Mouse (Mus musculus) ES-E14 (cell line): ENCODE data around the gene Aoc3. TPM values are rescaled to one million over a fixed set of nuclear protein-coding genes. Genes with fewer than 3 reads are reported as not detected.

Experiments used
- DNase-seq: peaks from one replicate; pipeline ENCODE4 v3.0.0-alpha.2; 2013; ENCODE audit warnings: low read depth, low spot score
- H3K27ac ChIP-seq: 2 replicates; pipeline ENCODE4 v1.5.1; 2012; ENCODE audit warnings: low read depth, mild to moderate bottlenecking, low read length, moderate library complexity, mixed read lengths; ENCODE audit not compliant: poor library complexity, insufficient read depth, severe bottlenecking
- H3K36me3 ChIP-seq: 2 replicates; pipeline ENCODE4 v1.6.1; 2012; ENCODE audit warnings: mild to moderate bottlenecking, low read length, moderate library complexity, mixed read lengths; ENCODE audit not compliant: control insufficient read depth, poor library complexity, insufficient read depth, severe bottlenecking
- H3K4me1 ChIP-seq, 2 experiments: fragments of 150-350 bp in 1 of 2; sonication (generic) in 1 of 2; 2 replicates each; pipeline ENCODE4 v1.6.1; 2012; ENCODE audit warnings: low read length in 2 of 2, mild to moderate bottlenecking in 1 of 2, mixed read lengths in 1 of 2; ENCODE audit not compliant: control insufficient read depth in 2 of 2, insufficient read depth in 2 of 2, poor library complexity in 1 of 2
- H3K4me3 ChIP-seq, 2 experiments: fragments of 150-350 bp in 1 of 2; sonication (generic) in 1 of 2; 2 replicates each; pipeline ENCODE4 v1.5.1; 2012; ENCODE audit warnings: low read length in 2 of 2, low read depth in 1 of 2, mild to moderate bottlenecking in 1 of 2, mixed read lengths in 1 of 2; ENCODE audit not compliant: insufficient read depth in 1 of 2, poor library complexity in 1 of 2, severe bottlenecking in 1 of 2
- H3K9ac ChIP-seq: 2 replicates; pipeline ENCODE4 v1.6.1; 2012; ENCODE audit warnings: low read depth, mild to moderate bottlenecking, low read length, mixed read lengths; ENCODE audit not compliant: poor library complexity, insufficient read depth, severe bottlenecking
- H3K9me3 ChIP-seq: fragments of 150-350 bp; sonication (generic); 2 replicates; pipeline ENCODE4 v1.6.1; 2012; ENCODE audit warnings: low read depth, mild to moderate bottlenecking, low read length; ENCODE audit not compliant: control insufficient read depth, insufficient read depth
- CHD2 ChIP-seq: IDR thresholded peaks from 2 replicates; pipeline ENCODE4 v1.6.1; 2014; ENCODE audit warnings: mild to moderate bottlenecking, low read depth, low read length, inconsistent platforms
- HCFC1 ChIP-seq: IDR thresholded peaks from 2 replicates; pipeline ENCODE4 v1.6.1; 2012; ENCODE audit warnings: low read length, inconsistent platforms, borderline replicate concordance; ENCODE audit not compliant: insufficient read depth
- MAFK ChIP-seq: IDR thresholded peaks from 2 replicates; pipeline ENCODE4 v1.6.1; 2014; ENCODE audit warnings: mild to moderate bottlenecking, low read depth, low read length, inconsistent platforms; ENCODE audit not compliant: insufficient read depth
- ZC3H11A ChIP-seq: IDR thresholded peaks from 2 replicates; pipeline ENCODE4 v1.6.1; 2012; ENCODE audit warnings: low read depth, mild to moderate bottlenecking, inconsistent platforms, low read length, borderline replicate concordance
- ZNF384 ChIP-seq: IDR thresholded peaks from 2 replicates; pipeline ENCODE4 v1.6.1; 2012; ENCODE audit warnings: low read depth, low read length, inconsistent platforms
- in situ Hi-C, 2 experiments: fragments of 600-800 bp; cut with MboI; formaldehyde crosslinking; loops; one replicate each; pipeline ENCODE4 v1.15.1; 2025; ENCODE audit warnings: low sequenced_read_pairs in 2 of 2, inconsistent platforms in 1 of 2; ENCODE audit not compliant: unreplicated experiment in 2 of 2
- total RNA-seq: library from RNA; depleted of rRNA; stranded (reverse); fragments of 300-350 nt; gene quantifications from 2 replicates; pipeline ENCODE4 v1.2.3, GENCODE M21; 2012

Gene Aoc3
- total RNA-seq, 1 experiment = 0.62 TPM

DNA sequence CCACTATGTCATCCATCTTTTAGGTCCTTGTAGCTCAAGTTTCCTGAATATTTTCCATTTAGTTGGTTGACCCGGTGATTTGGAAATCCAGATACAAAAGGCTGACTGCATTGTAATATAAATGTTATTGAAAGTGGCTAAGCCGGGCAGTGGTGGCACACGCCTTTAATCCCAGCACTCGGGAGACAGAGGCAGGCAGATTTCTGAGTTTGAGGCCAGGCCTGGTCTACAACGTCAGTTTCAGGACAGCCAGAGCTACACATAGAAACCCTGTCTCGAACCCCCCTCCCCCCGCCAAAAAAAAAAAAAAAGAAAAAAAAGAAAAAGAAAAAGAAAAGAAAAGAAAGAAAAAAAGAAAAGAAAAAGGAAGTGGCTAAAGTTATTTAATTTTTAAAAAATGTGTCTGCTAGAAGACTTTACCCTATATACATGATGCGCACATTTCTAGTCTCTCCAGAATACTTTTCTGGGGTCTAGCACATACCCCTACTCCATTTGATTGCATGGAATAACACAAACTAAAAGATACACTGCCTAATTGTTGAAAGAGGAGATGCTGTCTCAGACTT lies 15.2 kb upstream of the Aoc3 start:
- DNase-seq = no peak
- H3K4me3 ChIP-seq = peak overlapping the region; percentile 81 to 91
- peak overlapping the region; percentile 96; the same call in 1 of the 2 replicates for H3K27ac ChIP-seq
- H3K36me3 ChIP-seq = peaks cover 16% of the 10 kb centered on the region
- H3K9ac ChIP-seq = peak overlapping the region; percentile 92; the same call in 1 of the 2 replicates
- no peak for TF ChIP-seq HCFC1
- TF ChIP-seq CHD2 = no peak
- no peaks in the 10 kb centered on the region for H3K9me3 ChIP-seq
- H3K4me1 ChIP-seq = no peaks in the 10 kb centered on the region; a peak in 1 of 4 replicates
- in situ Hi-C loops = no loop called here

DNA sequence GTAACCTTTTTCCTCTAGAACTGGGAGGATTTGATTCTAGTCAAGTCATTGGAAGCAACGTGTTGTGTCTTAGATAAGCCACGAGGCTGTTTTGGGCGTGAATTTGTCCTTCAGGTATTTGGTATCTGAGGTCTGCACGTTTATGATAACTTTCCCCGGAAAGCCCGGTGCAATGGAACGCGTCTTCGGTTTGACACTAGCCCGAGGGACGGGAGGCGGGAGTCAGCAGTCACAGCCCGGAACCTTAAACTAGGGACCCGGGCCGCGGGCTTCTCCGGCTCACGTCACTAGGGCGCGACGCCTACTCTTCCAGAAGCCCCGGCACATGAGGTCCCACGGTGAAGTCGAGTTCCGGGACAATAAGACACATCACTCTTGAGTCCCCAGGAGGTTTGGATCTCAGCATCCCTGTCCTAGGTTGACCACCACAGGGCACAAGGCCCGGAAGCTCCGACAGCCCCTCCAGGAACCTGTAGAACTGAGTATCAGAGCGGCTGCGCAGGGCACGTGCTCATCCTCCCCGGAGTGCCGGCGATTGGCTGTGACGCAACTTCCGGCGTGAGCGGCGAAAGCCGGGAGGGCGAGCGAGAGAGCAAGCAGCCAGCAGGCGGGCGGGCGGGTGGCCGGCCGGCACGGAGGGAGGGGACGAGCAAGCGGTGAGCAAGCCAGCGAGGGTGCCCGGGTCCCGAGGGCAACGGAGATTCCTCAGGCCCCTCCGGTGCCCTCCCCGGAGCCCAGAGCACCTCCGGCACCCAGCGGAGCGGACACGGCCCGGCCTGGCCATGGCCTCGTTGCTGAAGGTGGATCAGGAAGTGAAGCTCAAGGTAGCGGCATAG lies 14.5 kb upstream of the Aoc3 start, which contains the start of gene Psme3:
Psme3 (plus strand) TSS at position 549 of the 836 bp plus-strand sequence.
- DNase-seq = peak; percentile 85
- H3K36me3 ChIP-seq = peaks cover 22% of the 10 kb centered on the region
- H3K9ac ChIP-seq = peak within 1 kb of the TSS; percentile 92
- peak within 1 kb of the TSS; percentile 96 for H3K27ac ChIP-seq
- no peaks in the 10 kb centered on the region; a peak in 1 of 4 replicates for H3K4me1 ChIP-seq
- in situ Hi-C loops = no loop called here
- peak within 1 kb of the TSS; percentile 81 to 91 for H3K4me3 ChIP-seq
- no peaks in the 10 kb centered on the region for H3K9me3 ChIP-seq
- TF ChIP-seq ZNF384 = no peak
- no peak for TF ChIP-seq CHD2
- TF ChIP-seq MAFK = no peak
- peak; percentile 84 for TF ChIP-seq HCFC1
- no peak for TF ChIP-seq ZC3H11A

DNA sequence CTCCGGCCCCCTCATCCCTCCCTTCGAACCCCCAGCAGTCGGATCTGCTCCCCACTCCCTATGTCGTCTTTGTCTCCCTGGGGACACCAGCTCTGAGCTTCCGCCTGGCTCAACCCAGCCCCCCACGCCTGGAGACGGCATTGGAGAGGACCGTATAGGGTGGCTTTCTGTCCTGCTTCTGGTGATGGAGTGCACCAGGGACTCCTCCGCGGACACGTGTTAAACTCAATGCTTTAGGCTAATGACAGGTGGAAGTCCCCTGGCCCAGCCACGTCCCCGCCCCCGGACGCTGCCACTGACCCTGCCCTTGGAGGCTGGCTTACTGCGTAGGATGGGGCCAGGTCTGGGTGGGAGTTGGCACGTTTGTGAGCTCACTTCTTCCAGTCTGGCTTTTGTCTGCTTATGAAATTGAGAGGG lies 13.9 kb upstream of the Aoc3 start:
- TF ChIP-seq ZC3H11A (no peak), CHD2 (no peak), MAFK (no peak), ZNF384 (no peak), HCFC1 (no peak)
- DNase-seq = no peak

DNA sequence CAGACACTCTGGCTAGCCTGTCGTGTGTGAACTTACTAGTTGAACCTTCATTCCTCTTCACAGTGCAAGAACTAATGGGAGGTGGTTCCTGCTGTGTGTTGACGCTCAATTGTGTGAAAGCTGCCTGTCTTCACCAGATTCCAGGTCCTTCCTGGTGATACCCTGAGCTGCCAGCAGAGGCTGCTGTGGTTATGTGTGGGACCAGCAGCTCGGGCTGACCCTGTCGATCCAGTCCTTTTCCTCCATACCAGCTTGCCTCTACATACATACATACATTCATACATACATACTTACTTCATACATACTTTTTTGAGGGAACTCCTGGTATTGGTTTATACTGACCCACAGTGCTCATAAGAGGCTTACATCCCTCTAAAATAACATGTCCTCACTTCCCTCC lies 6.8 kb upstream of the Aoc3 start:
- peak; percentile 65 for DNase-seq
- Histone ChIP-seq H3K4me1 (peaks cover 5 to 10% of the 10 kb centered on the region in 2 experiments; a peak in 3 of 4 replicates), H3K9ac (no peak overlapping the region), H3K36me3 (peaks cover 55% of the 10 kb centered on the region), H3K27ac (no peak overlapping the region), H3K4me3 (no peak overlapping the region), H3K9me3 (no peaks in the 10 kb centered on the region)
- TF ChIP-seq CHD2 (no peak), HCFC1 (no peak), ZC3H11A (peak; percentile 68; the same call in 1 of the 2 replicates)
- in situ Hi-C loops = no loop called here

More for the DNA sequence above, 13.9 kb upstream of the Aoc3 start:
- Histone ChIP-seq H3K4me1 (no peaks in the 10 kb centered on the region; a peak in 1 of 4 replicates), H3K9me3 (no peaks in the 10 kb centered on the region), H3K4me3 (peak overlapping the region; percentile 81 to 91), H3K36me3 (peaks cover 27% of the 10 kb centered on the region), H3K9ac (peak overlapping the region; percentile 92), H3K27ac (peak overlapping the region; percentile 96)
- in situ Hi-C loops = no loop called here
